Mouse (Mus musculus): ENCODE results near the gene Nmb. TPM values are rescaled to one million over a fixed set of nuclear protein-coding genes. Genes with fewer than 3 reads are reported as not detected.

Gene Nmb
- polyA plus RNA-seq, 1 experiment, result 24.5 TPM

GRCm38 (mm10) chr7:80897721-80898120, 7.2 kb downstream of the Nmb start:
- no peak for DNase-seq
- WGBS, result 91% methylated on average over 4 of the region's 4 CpGs
- Histone ChIP-seq H3K4me1 (replicated peaks; ENCODE audit: control insufficient read depth, insufficient read depth, low read length) (peaks cover 9% of the 10 kb centered on the region), H3K27ac (ENCODE audit: control insufficient read depth, insufficient read depth, low read length) (no peak overlapping the region), H3K4me3 (ENCODE audit: control insufficient read depth, insufficient read depth, low read length) (no peak overlapping the region), H3K27me3 (ENCODE audit: control insufficient read depth, insufficient read depth, low read length) (no peaks in the 10 kb centered on the region), H3K36me3 (ENCODE audit: control insufficient read depth, insufficient read depth, low read length) (peaks cover 13% of the 10 kb centered on the region; the same call in 1 of the 2 replicates)
- no peak for TF ChIP-seq CTCF (IDR thresholded peaks at IDR 0.05; ENCODE audit: borderline replicate concordance, control insufficient read depth, extremely low read depth, insufficient read depth, low read length, poor library complexity)

- Histone ChIP-seq H3K36me3 (ENCODE audit: control insufficient read depth, insufficient read depth, low read length) (peaks cover 19% of the 10 kb centered on the region), H3K27me3 (ENCODE audit: control insufficient read depth, insufficient read depth, low read length) (no peaks in the 10 kb centered on the region), H3K4me1 (replicated peaks; ENCODE audit: control insufficient read depth, insufficient read depth, low read length) (peaks cover 9% of the 10 kb centered on the region), H3K27ac (ENCODE audit: control insufficient read depth, insufficient read depth, low read length) (no peak overlapping the region), H3K4me3 (ENCODE audit: control insufficient read depth, insufficient read depth, low read length) (no peak overlapping the region)
- WGBS, result 88% methylated on average over 7 of the region's 7 CpGs
- no peak for DNase-seq
- TF ChIP-seq CTCF (IDR thresholded peaks at IDR 0.05; ENCODE audit: borderline replicate concordance, control insufficient read depth, extremely low read depth, insufficient read depth, low read length, poor library complexity), result no peak
- TF ChIP-seq POLR2A (IDR thresholded peaks at IDR 0.05; ENCODE audit: control insufficient read depth, extremely low read depth, insufficient read depth, low read length, poor library complexity), result no peak
These were observed 7.7 kb downstream of the Nmb start for GRCm38 (mm10) chr7:80897134-80897533.

GRCm38 (mm10) chr7:80894815-80895519, 9.9 kb downstream of the Nmb start:
- H3K4me1 ChIP-seq (replicated peaks; ENCODE audit: control insufficient read depth, insufficient read depth, low read length), result peaks cover 5% of the 10 kb centered on the region

GRCm38 (mm10) chr7:80894196-80894595, 10.7 kb downstream of the Nmb start:
- Histone ChIP-seq H3K27me3 (ENCODE audit: control insufficient read depth, insufficient read depth, low read length) (no peaks in the 10 kb centered on the region), H3K4me1 (replicated peaks; ENCODE audit: control insufficient read depth, insufficient read depth, low read length) (peaks cover 10% of the 10 kb centered on the region), H3K4me3 (ENCODE audit: control insufficient read depth, insufficient read depth, low read length) (no peak overlapping the region), H3K36me3 (ENCODE audit: control insufficient read depth, insufficient read depth, low read length) (peaks cover 28% of the 10 kb centered on the region), H3K27ac (ENCODE audit: control insufficient read depth, insufficient read depth, low read length) (no peak overlapping the region)
- 94% methylated on average over 7 of the region's 7 CpGs for WGBS
- no peak for TF ChIP-seq POLR2A (IDR thresholded peaks at IDR 0.05; ENCODE audit: control insufficient read depth, extremely low read depth, insufficient read depth, low read length, poor library complexity)
- TF ChIP-seq CTCF (IDR thresholded peaks at IDR 0.05; ENCODE audit: borderline replicate concordance, control insufficient read depth, extremely low read depth, insufficient read depth, low read length, poor library complexity), result no peak
- DNase-seq, result no peak

More at GRCm38 (mm10) chr7:80894815-80895519, 9.9 kb downstream of the Nmb start:
- WGBS, result 98% methylated on average over 14 of the region's 14 CpGs
- DNase-seq, result no peak
- Histone ChIP-seq H3K27me3 (ENCODE audit: control insufficient read depth, insufficient read depth, low read length) (no peaks in the 10 kb centered on the region), H3K27ac (ENCODE audit: control insufficient read depth, insufficient read depth, low read length) (no peak overlapping the region), H3K4me3 (ENCODE audit: control insufficient read depth, insufficient read depth, low read length) (no peak overlapping the region), H3K36me3 (ENCODE audit: control insufficient read depth, insufficient read depth, low read length) (peaks cover 28% of the 10 kb centered on the region)
- no peak for TF ChIP-seq CTCF (IDR thresholded peaks at IDR 0.05; ENCODE audit: borderline replicate concordance, control insufficient read depth, extremely low read depth, insufficient read depth, low read length, poor library complexity)
- TF ChIP-seq POLR2A (IDR thresholded peaks at IDR 0.05; ENCODE audit: control insufficient read depth, extremely low read depth, insufficient read depth, low read length, poor library complexity), result no peak

GRCm38 (mm10) chr7:80893753-80894129, 11.1 kb downstream of the Nmb start:
- Histone ChIP-seq H3K4me1 (replicated peaks; ENCODE audit: control insufficient read depth, insufficient read depth, low read length) (peaks cover 15% of the 10 kb centered on the region), H3K4me3 (ENCODE audit: control insufficient read depth, insufficient read depth, low read length) (no peak overlapping the region), H3K27me3 (ENCODE audit: control insufficient read depth, insufficient read depth, low read length) (no peaks in the 10 kb centered on the region), H3K27ac (ENCODE audit: control insufficient read depth, insufficient read depth, low read length) (no peak overlapping the region), H3K36me3 (ENCODE audit: control insufficient read depth, insufficient read depth, low read length) (peaks cover 28% of the 10 kb centered on the region)
- WGBS, result 89% methylated on average over 6 of the region's 6 CpGs
- no peak for DNase-seq
- no peak for TF ChIP-seq CTCF (IDR thresholded peaks at IDR 0.05; ENCODE audit: borderline replicate concordance, control insufficient read depth, extremely low read depth, insufficient read depth, low read length, poor library complexity)
- no peak for TF ChIP-seq POLR2A (IDR thresholded peaks at IDR 0.05; ENCODE audit: control insufficient read depth, extremely low read depth, insufficient read depth, low read length, poor library complexity)

GRCm38 (mm10) chr7:80893086-80893752, 11.7 kb downstream of the Nmb start:
- no peak for DNase-seq
- 98% methylated on average over 15 of the region's 15 CpGs for WGBS

More at GRCm38 (mm10) chr7:80893086-80893752, 11.7 kb downstream of the Nmb start:
- no peak overlapping the region for H3K27ac ChIP-seq (ENCODE audit: control insufficient read depth, insufficient read depth, low read length)
- no peaks in the 10 kb centered on the region for H3K27me3 ChIP-seq (ENCODE audit: control insufficient read depth, insufficient read depth, low read length)
- TF ChIP-seq CTCF (IDR thresholded peaks at IDR 0.05; ENCODE audit: borderline replicate concordance, control insufficient read depth, extremely low read depth, insufficient read depth, low read length, poor library complexity), result no peak
- no peak for TF ChIP-seq POLR2A (IDR thresholded peaks at IDR 0.05; ENCODE audit: control insufficient read depth, extremely low read depth, insufficient read depth, low read length, poor library complexity)
- peaks cover 18% of the 10 kb centered on the region for H3K4me1 ChIP-seq (replicated peaks; ENCODE audit: control insufficient read depth, insufficient read depth, low read length)
- peaks cover 28% of the 10 kb centered on the region for H3K36me3 ChIP-seq (ENCODE audit: control insufficient read depth, insufficient read depth, low read length)
- no peak overlapping the region for H3K4me3 ChIP-seq (ENCODE audit: control insufficient read depth, insufficient read depth, low read length)

Measured in thymus, adult 2 months (tissue).